Mouse (Mus musculus): ENCODE results near the gene Cipc. TPM values are rescaled to one million over a fixed set of nuclear protein-coding genes. Genes with fewer than 3 reads are reported as not detected.

Cipc gene
- polyA plus RNA-seq, 1 experiment from 2014 or later: 10.6 TPM

DNA sequence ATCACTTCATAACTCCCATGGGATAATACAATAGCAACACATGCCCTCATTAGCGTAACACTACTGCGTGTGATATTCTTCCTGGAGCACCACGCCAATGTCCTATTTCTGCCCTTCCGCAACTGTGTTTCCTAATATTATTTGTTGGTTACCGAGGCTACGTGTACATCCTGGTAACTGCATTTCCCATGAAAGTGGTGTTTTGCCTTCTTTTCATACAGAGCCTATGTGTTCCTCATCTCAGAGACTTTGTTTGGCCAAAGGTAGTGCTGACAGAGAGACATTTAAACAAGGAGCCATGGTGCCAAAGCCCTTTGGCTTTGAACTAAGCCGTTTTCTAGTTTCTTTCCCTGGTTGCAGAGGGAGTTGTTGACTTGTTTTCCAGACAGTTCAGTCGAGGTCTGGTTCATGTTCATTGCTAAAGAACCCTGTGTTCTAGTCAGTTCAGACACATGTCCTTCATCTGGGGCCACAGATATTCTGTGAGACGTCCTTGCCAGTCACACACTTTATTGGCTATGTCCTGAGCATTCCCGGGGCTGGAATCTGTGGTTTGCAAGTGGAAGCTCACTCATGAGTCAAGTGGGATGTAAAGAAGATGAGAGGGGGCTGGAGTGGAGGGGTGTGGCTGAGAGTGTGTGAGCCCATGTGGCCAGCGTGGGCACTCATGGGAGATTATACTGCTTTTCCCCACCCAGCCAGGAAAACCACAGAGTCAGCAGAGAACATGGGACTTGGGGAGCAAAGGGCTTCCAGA lies 10.1 kb upstream of the Cipc start:
- Histone ChIP-seq H3K9me3 (no peaks in the 10 kb centered on the region), H3K27ac (no peak overlapping the region), H3K4me2 (replicated peaks) (no peak overlapping the region), H3K4me1 (replicated peaks) (no peaks in the 10 kb centered on the region), H3K27me3 (replicated peaks) (no peaks in the 10 kb centered on the region), H3K36me3 (no peaks in the 10 kb centered on the region), H3K4me3 (replicated peaks) (no peak overlapping the region), H3K9ac (no peak overlapping the region)
- ATAC-seq: no peak
- 78% methylated on average over 11 of the region's 11 CpGs for WGBS

- H3K27ac ChIP-seq: no peak overlapping the region
- no peaks in the 10 kb centered on the region for H3K9me3 ChIP-seq
- H3K9ac ChIP-seq: no peak overlapping the region
- H3K36me3 ChIP-seq: no peaks in the 10 kb centered on the region
- 72% methylated on average over 9 of the region's 9 CpGs for WGBS
- no peak for ATAC-seq
- H3K4me3 ChIP-seq (replicated peaks): no peak overlapping the region
- H3K4me1 ChIP-seq (replicated peaks): no peaks in the 10 kb centered on the region
- no peaks in the 10 kb centered on the region for H3K27me3 ChIP-seq (replicated peaks)
- H3K4me2 ChIP-seq (replicated peaks): no peak overlapping the region
Observed at GRCm38 (mm10) chr12:86938571-86938970, 8.3 kb upstream of the Cipc start.

DNA sequence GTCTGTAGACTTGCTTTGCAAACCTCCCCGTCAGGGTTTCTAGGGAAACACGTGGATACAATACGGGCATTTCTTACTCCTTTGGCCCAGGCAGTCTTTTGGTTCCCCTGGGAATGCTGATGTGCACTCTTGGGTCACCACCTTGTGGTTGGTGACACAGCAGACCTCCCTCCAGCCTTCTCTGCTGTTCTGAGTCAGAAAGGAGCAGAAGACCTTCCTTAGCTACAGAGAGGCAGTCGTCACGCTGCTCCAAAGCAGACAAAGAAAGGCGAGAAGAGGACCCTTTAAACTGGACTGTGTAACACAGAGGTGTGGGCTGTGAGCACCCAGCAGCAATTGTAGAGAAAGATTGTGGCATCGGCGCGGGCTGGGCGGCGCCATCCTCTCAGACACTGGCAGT lies 5.7 kb upstream of the Cipc start:
- no peak overlapping the region for H3K4me3 ChIP-seq (replicated peaks)
- H3K36me3 ChIP-seq: no peaks in the 10 kb centered on the region
- H3K4me1 ChIP-seq (replicated peaks): no peaks in the 10 kb centered on the region; the same call in 1 of the 2 replicates
- ATAC-seq: no peak
- H3K27me3 ChIP-seq (replicated peaks): no peaks in the 10 kb centered on the region
- H3K4me2 ChIP-seq (replicated peaks): no peak overlapping the region
- no peaks in the 10 kb centered on the region for H3K9me3 ChIP-seq
- no peak overlapping the region for H3K27ac ChIP-seq
- H3K9ac ChIP-seq: no peak overlapping the region
- WGBS: 55% methylated on average over 11 of the region's 11 CpGs

DNA sequence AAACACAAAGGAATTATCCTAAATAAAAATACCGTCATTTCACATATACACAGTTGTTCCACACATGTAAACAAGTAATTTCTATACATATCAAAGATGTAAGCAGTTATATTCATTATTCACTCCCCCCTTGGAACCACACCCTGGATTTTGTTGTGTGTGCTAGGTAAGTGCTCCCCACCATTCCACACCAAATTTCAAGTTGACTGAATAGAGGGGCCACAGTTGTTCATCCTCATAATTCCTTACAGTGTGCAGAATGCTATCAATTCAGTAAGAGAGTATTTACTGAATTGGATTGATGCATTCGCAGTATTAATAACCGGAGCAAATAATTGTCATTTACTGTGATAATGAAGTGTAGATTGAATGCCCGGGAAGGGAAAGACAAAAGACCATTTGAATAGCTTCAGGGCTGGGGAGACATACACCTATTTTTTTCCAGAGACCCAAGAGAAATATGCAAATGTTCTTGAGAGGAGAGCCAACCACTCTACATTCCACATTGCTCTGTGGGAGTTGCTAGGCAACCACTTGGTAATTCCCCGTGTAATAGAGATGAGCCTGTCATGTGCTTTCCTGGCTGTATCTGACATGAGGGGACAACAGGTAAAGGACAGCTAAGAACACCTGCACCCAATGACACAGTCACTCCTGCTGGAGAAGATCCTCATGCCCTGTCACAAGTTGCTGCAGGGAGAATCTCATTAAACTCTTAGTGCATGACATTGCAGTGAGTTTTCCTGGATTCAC lies 4.9 kb upstream of the Cipc start:
- H3K4me2 ChIP-seq (replicated peaks): no peak overlapping the region
- ATAC-seq: no peak
- no peak overlapping the region for H3K4me3 ChIP-seq (replicated peaks)
- H3K4me1 ChIP-seq (replicated peaks): no peaks in the 10 kb centered on the region; the same call in 1 of the 2 replicates
- no peaks in the 10 kb centered on the region for H3K36me3 ChIP-seq
- H3K27ac ChIP-seq: no peak overlapping the region
- H3K27me3 ChIP-seq (replicated peaks): no peaks in the 10 kb centered on the region
- WGBS: 59% methylated on average over 5 of the region's 5 CpGs
- no peaks in the 10 kb centered on the region for H3K9me3 ChIP-seq
- H3K9ac ChIP-seq: no peak overlapping the region

- H3K4me1 ChIP-seq (replicated peaks): peaks cover 10% of the 10 kb centered on the region
- H3K4me2 ChIP-seq (replicated peaks): no peak overlapping the region
- no peak overlapping the region for H3K27ac ChIP-seq
- 84% methylated on average over 8 of the region's 8 CpGs for WGBS
- H3K4me3 ChIP-seq (replicated peaks): no peak overlapping the region
- no peaks in the 10 kb centered on the region for H3K9me3 ChIP-seq
- no peak for ATAC-seq
- no peak overlapping the region for H3K9ac ChIP-seq
- no peaks in the 10 kb centered on the region for H3K27me3 ChIP-seq (replicated peaks)
- H3K36me3 ChIP-seq: no peaks in the 10 kb centered on the region
Observed at GRCm38 (mm10) chr12:86943421-86943820, 3.4 kb upstream of the Cipc start.

- Histone ChIP-seq H3K9ac (no peak overlapping the region), H3K4me1 (replicated peaks) (peaks cover 18% of the 10 kb centered on the region), H3K4me3 (replicated peaks) (no peak overlapping the region), H3K4me2 (replicated peaks) (no peak overlapping the region), H3K27me3 (replicated peaks) (no peaks in the 10 kb centered on the region), H3K9me3 (no peaks in the 10 kb centered on the region), H3K27ac (no peak overlapping the region), H3K36me3 (no peaks in the 10 kb centered on the region)
- no peak for ATAC-seq
- WGBS: 16% methylated on average over 4 of the region's 4 CpGs
Observed at GRCm38 (mm10) chr12:86945126-86945525, 1.7 kb upstream of the Cipc start.

DNA sequence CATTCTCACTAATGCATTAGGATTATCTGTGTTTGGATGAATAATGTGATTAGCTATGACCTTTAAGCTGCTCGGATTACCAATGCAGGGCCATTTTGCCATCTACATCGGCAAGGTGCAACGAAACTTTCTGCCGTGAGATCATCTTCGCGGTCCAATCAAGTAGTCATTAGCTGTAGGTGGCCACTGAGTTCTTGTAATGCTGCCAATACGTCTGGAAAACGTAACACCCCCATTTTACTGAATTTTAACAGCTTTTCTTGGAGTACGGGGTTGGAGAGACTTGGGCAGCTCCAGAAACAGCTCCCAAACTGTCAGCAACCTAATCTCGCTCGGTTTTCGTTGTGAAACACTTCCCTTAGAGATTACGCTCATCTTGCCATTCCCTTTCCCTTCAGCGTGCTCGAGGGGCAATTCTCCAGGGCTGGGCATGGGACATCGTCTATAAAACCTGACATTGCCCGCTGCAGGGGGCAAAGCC lies 502 bp upstream of the Cipc start:
- 1% methylated on average over 17 of the region's 17 CpGs for WGBS

GRCm38 (mm10) chr12:86947681-86948401 lies 998 bp downstream of the Cipc start:
- H3K36me3 ChIP-seq: 0 out of 2 replicates have a peak, but pooled peaks cover 2% of the 10 kb centered on the region
- ATAC-seq: peak; percentile 42
- WGBS: 19% methylated on average over 26 of the region's 26 CpGs
- H3K9me3 ChIP-seq: no peaks in the 10 kb centered on the region
- H3K4me2 ChIP-seq (replicated peaks): peak overlapping the region; percentile 89
- H3K4me1 ChIP-seq (replicated peaks): peaks cover 21% of the 10 kb centered on the region
- peak overlapping the region; percentile 63 for H3K4me3 ChIP-seq (replicated peaks)
- H3K27ac ChIP-seq: peak overlapping the region; percentile 99
- H3K27me3 ChIP-seq (replicated peaks): no peaks in the 10 kb centered on the region
- H3K9ac ChIP-seq: peak overlapping the region; percentile 86

More for the DNA sequence above, 502 bp upstream of the Cipc start:
- Histone ChIP-seq H3K36me3 (no peaks in the 10 kb centered on the region), H3K27me3 (replicated peaks) (no peaks in the 10 kb centered on the region), H3K4me2 (replicated peaks) (peak overlapping the region; percentile 89), H3K4me1 (replicated peaks) (peaks cover 21% of the 10 kb centered on the region), H3K27ac (peak overlapping the region; percentile 99), H3K9ac (peak overlapping the region; percentile 86), H3K9me3 (no peaks in the 10 kb centered on the region), H3K4me3 (replicated peaks) (peak overlapping the region; percentile 63)
- 0 out of 2 replicates have a peak, but pooled peaks have one; percentile 2 for ATAC-seq

GRCm38 (mm10) chr12:86948627-86949026 lies 1.8 kb downstream of the Cipc start:
- Histone ChIP-seq H3K4me2 (replicated peaks) (peak overlapping the region; percentile 89), H3K9ac (no peak overlapping the region), H3K4me3 (replicated peaks) (no peak overlapping the region), H3K27me3 (replicated peaks) (no peaks in the 10 kb centered on the region), H3K9me3 (no peaks in the 10 kb centered on the region), H3K27ac (no peak overlapping the region), H3K36me3 (0 out of 2 replicates have a peak, but pooled peaks cover 2% of the 10 kb centered on the region), H3K4me1 (replicated peaks) (peaks cover 21% of the 10 kb centered on the region)
- WGBS: 21% methylated on average over 6 of the region's 6 CpGs
- ATAC-seq: 0 out of 2 replicates have a peak, but pooled peaks have one; percentile 16

DNA sequence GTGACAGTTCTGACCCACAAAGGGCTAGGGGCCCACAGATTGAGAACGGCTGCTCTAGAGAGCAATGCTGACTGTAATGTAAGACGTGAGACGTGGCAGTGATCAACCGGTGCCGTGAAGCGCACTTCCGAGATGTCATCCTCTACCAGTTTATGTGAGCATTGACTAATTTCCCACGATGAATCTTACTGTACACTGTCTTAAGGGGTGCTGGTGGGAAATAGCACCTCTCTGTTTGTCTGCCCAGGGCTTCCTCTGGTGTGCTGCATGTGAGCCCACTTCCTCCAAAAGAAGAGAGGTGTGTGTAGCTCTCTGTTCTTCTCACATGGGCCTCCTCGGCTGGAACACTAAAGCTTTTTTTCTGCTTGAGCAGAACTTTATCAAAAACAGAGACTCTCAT lies 2.7 kb downstream of the Cipc start:
- H3K4me3 ChIP-seq (replicated peaks): no peak overlapping the region
- no peaks in the 10 kb centered on the region for H3K27me3 ChIP-seq (replicated peaks)
- no peak overlapping the region for H3K9ac ChIP-seq
- no peak overlapping the region for H3K4me2 ChIP-seq (replicated peaks)
- ATAC-seq: no peak
- no peak overlapping the region for H3K27ac ChIP-seq
- 78% methylated on average over 9 of the region's 9 CpGs for WGBS
- no peaks in the 10 kb centered on the region for H3K9me3 ChIP-seq
- peaks cover 21% of the 10 kb centered on the region for H3K4me1 ChIP-seq (replicated peaks)
- 0 out of 2 replicates have a peak, but pooled peaks cover 2% of the 10 kb centered on the region for H3K36me3 ChIP-seq

- no peaks in the 10 kb centered on the region for H3K9me3 ChIP-seq
- H3K27ac ChIP-seq: no peak overlapping the region
- no peak overlapping the region for H3K4me2 ChIP-seq (replicated peaks)
- H3K27me3 ChIP-seq (replicated peaks): no peaks in the 10 kb centered on the region
- H3K36me3 ChIP-seq: peaks cover 4% of the 10 kb centered on the region; the same call in 1 of the 2 replicates
- no peak overlapping the region for H3K9ac ChIP-seq
- 63% methylated on average over 16 of the region's 16 CpGs for WGBS
- no peak for ATAC-seq
- peaks cover 21% of the 10 kb centered on the region for H3K4me1 ChIP-seq (replicated peaks)
- no peak overlapping the region for H3K4me3 ChIP-seq (replicated peaks)
Observed at GRCm38 (mm10) chr12:86950161-86950960, 3.5 kb downstream of the Cipc start.
